Mouse (Mus musculus): ENCODE results near the gene Atf7. TPM values are rescaled to one million over a fixed set of nuclear protein-coding genes. Genes with fewer than 3 reads are reported as not detected.
A peak's percentile ranks its signal among the peaks of the same experiment; 100 is the strongest.
"Not testable (repeated sequence)": the region's sequence is repeated elsewhere in the genome, so short reads cannot be mapped to it uniquely, and the experiment has no call there.

The Atf7 gene
- polyA plus RNA-seq, 1 experiment from 2014 or later = 17.0 TPM

DNA sequence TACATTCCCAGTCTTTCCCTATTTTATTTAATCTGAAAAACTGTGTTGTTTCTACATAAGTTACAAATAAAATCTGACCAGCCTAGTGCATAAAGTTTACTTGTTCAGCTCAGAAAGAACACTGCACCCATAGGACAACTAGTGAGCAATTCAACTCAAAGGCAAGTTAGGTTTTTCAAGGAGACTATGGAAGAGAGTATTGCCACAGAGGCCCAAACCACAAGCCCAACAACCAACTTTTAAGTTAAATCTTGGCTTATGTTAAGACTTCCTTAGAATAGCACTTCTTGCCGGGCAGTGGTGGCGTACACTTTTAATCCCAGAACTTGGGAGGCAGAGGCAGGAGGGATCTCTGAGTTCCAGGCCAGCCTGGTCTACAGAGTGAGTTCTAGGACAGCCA is 9.1 kb downstream of the Atf7 start:
- no peak for ATAC-seq (ENCODE audit: low FRiP score, low TSS enrichment)
- no peak overlapping the region for H3K27ac ChIP-seq (replicated peaks)
- H3K9ac ChIP-seq (ENCODE audit: low read length) = no peak overlapping the region
- TF ChIP-seq EP300 (optimal IDR thresholded peaks at IDR 0.05) (no peak), CTCF (IDR thresholded peaks at IDR 0.05; ENCODE audit: low read depth) (no peak)
- H3K36me3 ChIP-seq (ENCODE audit: control insufficient read depth, insufficient read depth, low read length) = no peaks in the 10 kb centered on the region; the same call in 1 of the 2 replicates
- WGBS = 87% methylated on average over 2 of the region's 2 CpGs
- H3K4me3 ChIP-seq (ENCODE audit: low read depth, low read length) = no peak overlapping the region
- no peak for DNase-seq (ENCODE audit: low spot score)
- H3K27me3 ChIP-seq (ENCODE audit: control insufficient read depth, insufficient read depth, low read length) = no peaks in the 10 kb centered on the region
- H3K4me1 ChIP-seq (replicated peaks; ENCODE audit: control insufficient read depth, insufficient read depth) = no peaks in the 10 kb centered on the region
- no peaks in the 10 kb centered on the region for H3K9me3 ChIP-seq (ENCODE audit: control insufficient read depth, low read length)
- H3K4me2 ChIP-seq (replicated peaks; ENCODE audit: low read depth) = no peak overlapping the region

DNA sequence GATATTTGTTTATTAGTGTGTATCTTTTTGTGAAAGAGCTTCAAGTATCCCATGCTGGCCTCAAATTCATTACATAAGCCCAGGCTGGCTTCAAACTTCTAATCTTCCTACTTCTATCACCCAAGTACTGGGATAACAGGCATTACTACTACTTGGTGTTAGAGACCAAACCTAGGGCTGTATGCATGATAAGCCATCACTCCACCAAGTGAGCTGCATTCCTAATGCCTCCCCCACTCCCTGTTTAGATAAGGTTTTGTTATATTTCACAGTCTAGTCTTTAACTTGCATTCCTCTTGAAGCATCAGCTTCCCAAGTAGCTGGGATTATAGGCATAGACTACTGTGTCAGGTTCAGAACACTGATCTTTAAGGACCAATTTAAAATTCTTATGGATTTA is 11.0 kb downstream of the Atf7 start:
- Histone ChIP-seq H3K9me3 (ENCODE audit: control insufficient read depth, low read length) (no peaks in the 10 kb centered on the region), H3K27ac (replicated peaks) (no peak overlapping the region), H3K9ac (ENCODE audit: low read length) (no peak overlapping the region), H3K4me3 (ENCODE audit: low read depth, low read length) (no peak overlapping the region), H3K4me2 (replicated peaks; ENCODE audit: low read depth) (no peak overlapping the region), H3K27me3 (ENCODE audit: control insufficient read depth, insufficient read depth, low read length) (no peaks in the 10 kb centered on the region), H3K4me1 (replicated peaks; ENCODE audit: control insufficient read depth, insufficient read depth) (no peaks in the 10 kb centered on the region), H3K36me3 (ENCODE audit: control insufficient read depth, insufficient read depth, low read length) (no peaks in the 10 kb centered on the region; the same call in 1 of the 2 replicates)
- no peak for TF ChIP-seq CTCF (IDR thresholded peaks at IDR 0.05; ENCODE audit: low read depth)
- no peak for TF ChIP-seq EP300 (optimal IDR thresholded peaks at IDR 0.05)
- ATAC-seq (ENCODE audit: low FRiP score, low TSS enrichment) = no peak
- no peak for DNase-seq (ENCODE audit: low spot score)

DNA sequence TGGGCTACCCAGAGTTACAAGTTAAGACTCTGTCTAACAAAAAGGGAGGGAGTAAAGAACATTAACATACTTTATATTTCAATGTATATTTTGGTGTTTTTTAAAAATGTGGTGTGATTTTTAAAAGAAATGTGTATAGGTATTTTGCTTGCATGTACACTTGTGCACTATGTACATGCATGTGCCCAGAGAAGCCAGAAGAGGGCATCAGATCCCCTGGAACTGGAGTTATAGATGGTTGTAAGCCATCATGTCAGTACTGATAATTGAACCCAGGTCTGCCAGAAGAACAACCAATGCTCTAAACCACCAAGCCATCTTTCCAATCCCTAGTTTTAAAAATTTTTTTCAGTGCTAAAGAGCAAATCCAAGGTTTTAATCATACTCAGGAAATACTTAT is 12.3 kb downstream of the Atf7 start:
- Histone ChIP-seq H3K4me3 (ENCODE audit: low read depth, low read length) (no peak overlapping the region), H3K4me2 (replicated peaks; ENCODE audit: low read depth) (no peak overlapping the region), H3K4me1 (replicated peaks; ENCODE audit: control insufficient read depth, insufficient read depth) (no peaks in the 10 kb centered on the region), H3K27ac (replicated peaks) (no peak overlapping the region), H3K9me3 (ENCODE audit: control insufficient read depth, low read length) (no peaks in the 10 kb centered on the region), H3K9ac (ENCODE audit: low read length) (no peak overlapping the region), H3K27me3 (ENCODE audit: control insufficient read depth, insufficient read depth, low read length) (no peaks in the 10 kb centered on the region), H3K36me3 (ENCODE audit: control insufficient read depth, insufficient read depth, low read length) (no peaks in the 10 kb centered on the region; the same call in 1 of the 2 replicates)
- DNase-seq (ENCODE audit: low spot score) = no peak
- TF ChIP-seq CTCF (IDR thresholded peaks at IDR 0.05; ENCODE audit: low read depth) = peak; percentile 57
- TF ChIP-seq EP300 (optimal IDR thresholded peaks at IDR 0.05) = no peak
- ATAC-seq (ENCODE audit: low FRiP score, low TSS enrichment) = no peak

DNA sequence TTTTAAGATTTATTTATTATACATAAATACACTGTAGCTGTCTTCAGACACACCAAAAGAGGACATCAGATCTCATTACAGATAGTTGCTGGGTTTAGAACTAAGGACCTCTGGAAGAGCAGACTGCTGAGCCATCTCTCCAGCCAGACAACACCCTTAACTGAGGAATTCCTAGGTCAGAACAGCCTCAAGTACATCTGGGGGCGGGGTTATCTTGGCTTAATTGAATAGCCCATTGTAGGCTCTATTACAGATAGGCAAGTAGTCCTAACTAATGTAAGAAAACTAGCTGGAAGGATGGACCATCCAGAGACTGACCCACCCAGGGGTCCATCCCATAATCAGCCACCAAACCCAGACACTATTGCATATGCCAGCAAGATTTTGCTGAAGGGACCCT is 16.7 kb downstream of the Atf7 start:
- not testable (repeated sequence) for H3K9ac ChIP-seq (ENCODE audit: low read length); H3K4me1 ChIP-seq (replicated peaks; ENCODE audit: control insufficient read depth, insufficient read depth); H3K9me3 ChIP-seq (ENCODE audit: control insufficient read depth, low read length); H3K4me3 ChIP-seq (ENCODE audit: low read depth, low read length); H3K27ac ChIP-seq (replicated peaks); DNase-seq (ENCODE audit: low spot score); H3K27me3 ChIP-seq (ENCODE audit: control insufficient read depth, insufficient read depth, low read length); ATAC-seq (ENCODE audit: low FRiP score, low TSS enrichment); H3K36me3 ChIP-seq (ENCODE audit: control insufficient read depth, insufficient read depth, low read length); H3K4me2 ChIP-seq (replicated peaks; ENCODE audit: low read depth)
- 67% methylated on average over 1 of the region's 1 CpGs for WGBS

DNA sequence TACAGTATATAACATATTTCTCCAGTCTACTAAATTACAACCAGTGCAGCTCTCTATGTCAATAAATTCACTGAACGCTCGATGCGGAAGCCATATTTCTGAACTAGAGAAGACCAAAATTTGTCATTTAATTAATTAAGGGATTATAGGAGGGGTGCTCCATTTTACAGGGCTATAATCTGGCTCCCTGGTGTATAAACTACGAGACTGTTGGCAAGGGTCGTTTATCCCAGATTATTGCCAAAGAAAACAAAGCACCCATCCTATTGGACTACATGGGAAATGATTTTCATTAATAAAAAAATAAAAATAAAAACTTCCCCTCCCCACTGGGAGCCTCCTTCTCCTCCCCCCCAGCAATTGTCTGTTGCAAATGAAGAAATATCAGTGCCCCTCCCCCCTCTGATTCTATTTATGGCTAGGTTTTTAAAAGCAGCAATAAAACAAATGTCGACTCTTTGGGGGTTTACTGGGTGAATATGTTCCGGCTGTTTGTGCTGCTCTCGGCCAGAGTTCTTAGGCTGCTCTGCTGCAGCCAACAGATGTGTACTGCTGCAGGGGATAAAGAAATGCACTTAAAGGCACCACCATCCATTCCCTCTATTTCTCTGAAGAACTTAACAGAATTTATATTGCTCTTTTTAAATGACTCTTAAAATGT is 31.1 kb downstream of the Atf7 start:
- 0 out of 2 replicates have a peak overlapping the region, but pooled peaks have one; percentile 17 for H3K4me2 ChIP-seq (replicated peaks; ENCODE audit: low read depth)
- no peak overlapping the region for H3K9ac ChIP-seq (ENCODE audit: low read length)
- DNase-seq (ENCODE audit: low spot score) = no peak
- H3K4me3 ChIP-seq (ENCODE audit: low read depth, low read length) = no peak overlapping the region
- ATAC-seq (ENCODE audit: low FRiP score, low TSS enrichment) = no peak
- no peaks in the 10 kb centered on the region for H3K36me3 ChIP-seq (ENCODE audit: control insufficient read depth, insufficient read depth, low read length)
- 0 out of 2 replicates have a peak, but pooled peaks cover 5% of the 10 kb centered on the region for H3K4me1 ChIP-seq (replicated peaks; ENCODE audit: control insufficient read depth, insufficient read depth)
- H3K27ac ChIP-seq (replicated peaks) = no peak overlapping the region
- H3K27me3 ChIP-seq (ENCODE audit: control insufficient read depth, insufficient read depth, low read length) = no peaks in the 10 kb centered on the region
- TF ChIP-seq EP300 (optimal IDR thresholded peaks at IDR 0.05) (no peak), CTCF (IDR thresholded peaks at IDR 0.05; ENCODE audit: low read depth) (no peak)
- 45% methylated on average over 8 of the region's 8 CpGs for WGBS
- no peaks in the 10 kb centered on the region for H3K9me3 ChIP-seq (ENCODE audit: control insufficient read depth, low read length)

DNA sequence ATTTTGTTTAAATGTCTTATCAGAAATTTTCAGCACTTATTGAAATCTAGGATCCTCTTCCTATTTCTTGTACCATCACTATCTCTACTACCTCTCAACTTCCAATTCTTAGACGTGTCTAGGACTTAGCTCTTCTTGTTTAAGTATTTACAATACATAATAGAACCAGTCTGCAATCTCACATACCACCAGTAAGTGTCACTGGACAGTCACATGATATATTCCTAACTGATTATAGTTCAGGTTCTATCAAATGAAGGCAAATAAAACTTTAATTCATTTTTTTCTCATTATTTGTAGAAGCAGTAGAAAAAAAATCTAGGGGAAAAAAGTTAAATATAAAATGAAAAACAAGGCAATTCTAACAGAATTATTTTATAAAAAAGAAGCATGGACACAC is 32.6 kb downstream of the Atf7 start:
- H3K27me3 ChIP-seq (ENCODE audit: control insufficient read depth, insufficient read depth, low read length) = no peaks in the 10 kb centered on the region
- H3K4me1 ChIP-seq (replicated peaks; ENCODE audit: control insufficient read depth, insufficient read depth) = 0 out of 2 replicates have a peak, but pooled peaks cover 5% of the 10 kb centered on the region
- no peak overlapping the region for H3K4me3 ChIP-seq (ENCODE audit: low read depth, low read length)
- no peak overlapping the region for H3K4me2 ChIP-seq (replicated peaks; ENCODE audit: low read depth)
- no peaks in the 10 kb centered on the region for H3K9me3 ChIP-seq (ENCODE audit: control insufficient read depth, low read length)
- ATAC-seq (ENCODE audit: low FRiP score, low TSS enrichment) (no peak), DNase-seq (ENCODE audit: low spot score) (no peak)
- H3K9ac ChIP-seq (ENCODE audit: low read length) = no peak overlapping the region
- 27% methylated on average over 1 of the region's 1 CpGs for WGBS
- no peak overlapping the region for H3K27ac ChIP-seq (replicated peaks)
- TF ChIP-seq EP300 (optimal IDR thresholded peaks at IDR 0.05) (no peak), CTCF (IDR thresholded peaks at IDR 0.05; ENCODE audit: low read depth) (peak; percentile 69)
- H3K36me3 ChIP-seq (ENCODE audit: control insufficient read depth, insufficient read depth, low read length) = 0 out of 2 replicates have a peak, but pooled peaks cover 2% of the 10 kb centered on the region
